Mouse (Mus musculus): ENCODE data around the gene Spryd3.

Gene Spryd3

DNA sequence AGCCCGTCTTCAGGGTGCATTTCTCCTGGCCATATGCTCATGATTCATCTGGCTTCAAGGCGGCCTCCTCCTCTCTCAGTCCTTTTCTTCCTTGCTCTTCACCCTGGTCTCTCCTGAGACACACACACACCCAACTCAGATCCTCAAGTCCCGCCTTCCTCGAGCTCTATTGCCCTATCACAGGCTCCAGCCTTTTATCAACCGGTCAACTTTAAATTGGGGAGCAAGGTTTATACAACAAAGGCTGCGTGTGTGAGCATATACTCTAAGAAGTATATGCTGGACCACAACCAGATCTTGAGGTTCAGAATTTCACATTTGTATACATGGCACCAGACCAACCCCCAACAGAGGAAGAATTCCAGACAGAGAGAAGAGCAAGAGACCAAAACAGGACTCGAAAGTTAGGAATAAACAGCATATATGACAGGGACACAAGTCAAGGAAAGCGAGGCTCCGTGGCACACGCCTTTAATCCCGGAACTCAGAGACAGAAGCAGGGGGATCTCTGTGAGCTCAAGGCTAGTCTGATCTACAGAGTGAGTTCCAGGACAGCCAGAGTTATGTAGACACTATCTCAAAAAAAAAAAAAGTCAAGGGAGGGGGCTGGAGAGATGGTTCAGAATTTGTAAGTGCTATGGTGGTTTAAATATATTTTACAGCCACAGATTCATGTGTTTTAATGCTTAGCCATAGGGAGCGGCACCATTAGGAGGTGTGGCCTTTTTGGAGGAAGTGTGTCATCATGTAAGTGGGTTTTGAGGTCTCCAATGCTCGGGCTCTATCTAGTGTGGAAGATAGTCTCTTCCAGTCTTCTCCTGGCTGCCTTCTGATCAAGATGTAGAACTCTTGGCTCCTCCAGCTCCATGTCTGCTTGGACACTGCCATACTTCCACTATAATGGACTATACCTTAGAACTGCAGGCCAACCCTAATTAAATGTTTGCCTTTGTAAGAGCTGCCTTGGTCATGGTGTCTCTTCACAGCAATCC lies 65.3 kb downstream of the Spryd3 start:
- no peak for DNase-seq (ENCODE audit: low spot score)

All from layer of hippocampus, adult 9-10 months (tissue).